Mouse (Mus musculus): ENCODE data around the gene Asap3. TPM values are rescaled to one million over a fixed set of nuclear protein-coding genes. Genes with fewer than 3 reads are reported as not detected.

Gene Asap3
- total RNA-seq, 2 experiments from 2014 or later = not detected

GRCm38 (mm10) chr4:136218595-136219214 lies 12.5 kb downstream of the Asap3 start:
- ATAC-seq (replicated peaks; ENCODE audit: poor library complexity) = no peak

GRCm38 (mm10) chr4:136220133-136220775 lies 14.1 kb downstream of the Asap3 start:
- no peak for ATAC-seq (replicated peaks; ENCODE audit: poor library complexity)

GRCm38 (mm10) chr4:136223549-136224239 lies 17.5 kb downstream of the Asap3 start:
- ATAC-seq (replicated peaks; ENCODE audit: poor library complexity) = no peak

DNA sequence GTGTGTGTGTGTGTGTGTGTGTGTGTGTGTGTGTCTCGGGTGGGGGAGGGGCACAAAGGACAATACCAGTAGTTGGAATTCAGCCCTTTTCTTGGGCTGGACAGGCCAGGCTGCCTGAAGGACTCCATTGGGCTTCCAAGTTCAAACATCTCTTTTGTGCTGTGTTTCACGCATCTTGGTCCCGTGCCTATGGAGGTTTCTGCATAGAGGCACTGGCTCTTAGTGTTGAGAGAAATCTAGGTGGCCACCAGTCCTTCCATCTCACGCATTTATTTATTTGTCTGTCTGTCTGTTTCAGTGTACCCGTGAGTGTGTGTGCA lies 18.0 kb downstream of the Asap3 start:
- ATAC-seq (replicated peaks; ENCODE audit: poor library complexity) = no peak

DNA sequence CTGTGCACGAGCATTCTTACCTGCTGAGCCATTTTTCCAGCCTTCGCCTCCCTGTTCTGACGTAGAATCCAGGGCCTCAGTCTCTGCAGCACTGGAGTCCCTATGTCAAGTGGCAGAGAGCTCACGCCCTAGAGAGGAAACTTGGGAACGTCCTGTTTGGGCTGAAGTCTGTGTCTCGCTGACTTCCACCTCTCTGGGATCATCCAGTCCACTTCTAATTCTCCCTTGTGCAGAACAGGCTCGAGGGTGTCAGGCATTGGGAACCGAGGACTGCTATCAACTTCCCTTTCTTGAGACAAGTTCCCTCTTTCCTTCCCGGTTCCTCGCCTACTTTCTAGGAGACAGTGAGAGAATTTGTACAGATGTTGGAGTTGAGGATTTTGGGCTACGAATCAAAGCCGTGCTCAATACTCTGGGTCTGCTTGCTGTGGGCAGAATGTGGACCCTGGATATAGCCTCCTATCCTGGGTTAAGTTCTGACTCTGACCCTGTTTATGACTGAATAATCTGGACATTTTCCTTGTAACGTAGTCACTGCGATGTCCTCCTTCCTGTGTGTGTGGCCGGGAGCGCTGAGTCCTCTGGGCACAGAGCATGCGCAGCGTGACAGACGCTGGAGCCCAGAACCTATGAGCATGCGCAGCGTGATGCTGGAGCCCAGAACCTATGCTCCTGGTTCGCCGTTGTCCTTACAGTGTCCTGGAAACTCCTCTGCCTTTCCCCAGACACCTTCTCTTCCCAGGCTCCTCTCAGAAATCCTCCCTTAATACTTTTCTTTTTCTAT lies 18.7 kb downstream of the Asap3 start:
- no peak for ATAC-seq (replicated peaks; ENCODE audit: poor library complexity)

- no peak for ATAC-seq (replicated peaks; ENCODE audit: poor library complexity)
Observed at GRCm38 (mm10) chr4:136227408-136227807, 21.2 kb downstream of the Asap3 start.

DNA sequence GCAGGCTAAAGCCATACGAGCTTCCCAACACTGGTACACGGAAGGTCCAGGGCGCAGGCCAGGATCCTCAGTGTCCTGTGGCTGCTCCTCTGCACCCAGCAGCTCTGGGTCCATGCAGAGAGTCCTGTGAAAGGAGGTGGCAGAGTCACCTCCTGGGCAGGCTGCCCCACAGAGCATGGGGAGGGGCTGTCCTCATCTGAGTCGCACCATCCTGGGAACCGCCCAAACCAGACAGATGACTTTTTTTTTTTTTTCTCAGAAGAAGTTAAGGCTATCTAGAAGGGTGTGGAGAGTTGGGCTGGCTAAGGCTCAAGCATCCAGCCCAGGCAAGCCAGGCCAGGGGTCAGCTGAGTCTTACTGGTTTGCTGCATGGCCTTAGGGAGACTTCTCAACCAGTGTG lies 22.5 kb downstream of the Asap3 start:
- no peak for ATAC-seq (replicated peaks; ENCODE audit: poor library complexity)

DNA sequence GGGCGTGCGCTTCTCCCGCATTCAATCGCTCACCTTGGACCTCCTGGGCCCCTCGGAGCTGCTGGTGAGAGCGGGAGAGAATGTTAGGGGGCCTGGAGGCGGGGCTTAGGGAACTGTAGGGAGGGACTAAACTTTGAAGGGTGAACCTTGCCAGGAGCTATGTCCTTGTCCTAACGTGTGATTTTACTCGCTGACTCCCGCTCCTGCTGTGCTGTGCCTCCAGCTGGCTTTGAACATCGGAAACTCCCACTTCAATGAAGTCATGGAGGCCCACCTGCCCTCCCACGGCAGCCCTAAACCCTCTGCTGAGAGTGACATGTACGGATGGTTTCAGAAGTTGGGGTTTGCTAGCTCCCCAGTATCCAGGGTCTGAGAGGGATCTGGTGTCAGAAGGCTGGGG lies 32.5 kb downstream of the Asap3 start:
- no peak for ATAC-seq (replicated peaks; ENCODE audit: poor library complexity)

DNA sequence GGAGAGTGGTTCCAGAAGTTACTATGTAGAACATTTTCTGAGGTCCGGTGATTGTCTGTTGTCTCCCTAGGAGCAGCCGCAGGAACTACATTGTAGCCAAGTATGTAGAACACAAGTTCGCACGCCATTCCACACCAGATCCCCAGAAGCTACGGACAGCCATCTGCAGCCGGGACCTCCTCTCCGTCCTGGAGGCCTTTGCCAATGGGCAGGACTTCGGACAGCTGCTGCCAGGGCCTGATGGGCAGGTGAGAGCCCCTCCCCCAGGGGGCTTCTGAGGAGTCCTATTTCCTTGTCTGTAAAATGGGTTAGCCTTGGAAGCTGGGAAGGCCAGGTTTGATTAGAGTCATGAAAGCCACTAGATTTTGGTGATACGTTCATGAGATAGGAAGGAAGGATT lies 32.9 kb downstream of the Asap3 start:
- no peak for ATAC-seq (replicated peaks; ENCODE audit: poor library complexity)

DNA sequence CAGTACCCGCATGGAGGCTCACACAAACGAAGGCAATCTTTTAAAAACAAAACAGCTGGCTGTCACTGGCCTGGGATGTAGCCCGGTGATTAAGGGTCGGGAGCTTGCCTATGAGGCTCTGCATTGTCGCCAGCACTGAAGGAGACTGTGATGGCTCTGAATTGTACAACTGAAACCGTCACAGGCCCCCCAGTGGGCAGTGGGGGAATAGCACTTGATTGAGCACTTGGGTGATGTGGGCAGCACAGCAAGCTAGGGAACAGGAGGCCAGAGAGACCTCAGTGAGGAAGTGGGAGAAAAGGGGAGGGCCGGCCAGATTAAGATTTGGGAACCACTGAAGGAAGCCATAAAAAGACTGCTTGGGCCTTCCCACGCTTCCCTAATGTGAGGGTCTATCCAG lies 33.5 kb downstream of the Asap3 start:
- ATAC-seq (replicated peaks; ENCODE audit: poor library complexity) = peak; percentile 92

- ATAC-seq (replicated peaks; ENCODE audit: poor library complexity) = no peak
Observed at GRCm38 (mm10) chr4:136240123-136240522, 34.0 kb downstream of the Asap3 start.

DNA sequence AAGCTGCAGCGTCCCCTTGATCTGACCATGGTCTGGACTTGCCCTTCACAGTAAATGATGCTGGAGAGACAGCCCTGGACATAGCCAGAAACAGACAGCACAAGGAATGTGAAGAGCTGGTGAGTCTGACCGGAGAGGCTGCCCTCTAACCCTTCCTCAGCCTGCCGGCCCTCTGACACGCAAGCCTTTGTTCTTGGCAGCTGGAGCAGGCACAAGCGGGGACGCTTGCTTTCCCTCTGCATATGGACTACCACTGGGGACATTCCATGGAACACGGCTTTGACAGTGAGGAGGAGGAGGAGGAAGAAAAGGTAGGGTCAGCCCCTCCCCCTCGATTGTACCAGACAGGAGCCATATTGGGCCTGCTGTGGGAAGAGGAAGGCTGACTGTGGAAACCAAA lies 34.8 kb downstream of the Asap3 start:
- ATAC-seq (replicated peaks; ENCODE audit: poor library complexity) = no peak

DNA sequence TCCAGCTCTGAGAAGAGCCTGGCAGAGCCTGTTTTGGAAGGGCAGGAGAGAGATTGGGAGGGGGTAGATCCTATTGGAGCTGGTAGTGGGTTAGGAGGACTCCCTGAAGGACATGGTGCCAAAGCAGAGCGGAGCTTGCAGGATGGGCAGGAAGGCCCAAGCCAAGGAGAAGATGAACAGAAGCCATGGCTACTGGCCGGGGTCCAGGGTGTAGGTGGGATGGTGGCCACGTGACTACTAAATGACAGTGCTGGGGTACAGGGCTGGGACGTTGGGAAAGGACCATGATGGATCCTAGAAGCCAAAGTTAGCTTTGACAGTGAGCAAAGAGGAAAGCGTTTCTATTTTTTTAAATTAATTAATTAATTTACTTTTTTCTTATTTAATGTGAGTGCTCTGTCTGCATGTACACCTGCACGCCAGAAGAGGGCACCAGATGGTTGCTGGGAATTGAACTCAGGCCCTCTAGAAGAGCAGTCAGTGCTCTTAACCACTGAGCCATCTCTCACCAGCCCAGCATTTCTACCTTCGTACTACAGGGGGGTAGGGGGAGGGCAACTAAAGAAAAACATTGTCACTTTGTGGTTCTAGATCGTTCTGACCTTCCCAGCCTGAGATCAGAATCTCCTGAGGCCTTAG lies 36.0 kb downstream of the Asap3 start:
- no peak for ATAC-seq (replicated peaks; ENCODE audit: poor library complexity)

GRCm38 (mm10) chr4:136242728-136243127 lies 36.6 kb downstream of the Asap3 start:
- ATAC-seq (replicated peaks; ENCODE audit: poor library complexity) = no peak

GRCm38 (mm10) chr4:136244208-136244607 lies 38.0 kb downstream of the Asap3 start:
- ATAC-seq (replicated peaks; ENCODE audit: poor library complexity) = no peak

DNA sequence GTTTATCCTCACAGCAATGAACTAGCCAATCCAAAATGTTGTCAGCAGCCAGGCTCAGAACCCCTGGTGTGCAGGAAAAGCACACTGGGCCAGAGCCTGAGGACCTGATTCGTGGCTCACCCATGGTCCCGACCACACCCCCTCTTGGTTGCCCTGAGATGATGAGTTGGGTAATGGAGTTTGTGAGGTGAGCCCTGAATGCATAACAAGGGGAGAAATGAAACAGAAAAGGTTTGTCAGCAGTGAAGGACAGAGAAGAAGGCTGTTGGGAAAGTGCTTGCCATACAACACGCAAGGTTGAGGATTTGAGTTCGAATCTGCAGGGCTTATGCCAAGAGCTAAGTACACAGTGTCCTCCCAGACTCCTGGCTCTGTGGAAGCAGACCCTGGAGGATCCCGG lies 39.5 kb downstream of the Asap3 start:
- ATAC-seq (replicated peaks; ENCODE audit: poor library complexity) = no peak

DNA sequence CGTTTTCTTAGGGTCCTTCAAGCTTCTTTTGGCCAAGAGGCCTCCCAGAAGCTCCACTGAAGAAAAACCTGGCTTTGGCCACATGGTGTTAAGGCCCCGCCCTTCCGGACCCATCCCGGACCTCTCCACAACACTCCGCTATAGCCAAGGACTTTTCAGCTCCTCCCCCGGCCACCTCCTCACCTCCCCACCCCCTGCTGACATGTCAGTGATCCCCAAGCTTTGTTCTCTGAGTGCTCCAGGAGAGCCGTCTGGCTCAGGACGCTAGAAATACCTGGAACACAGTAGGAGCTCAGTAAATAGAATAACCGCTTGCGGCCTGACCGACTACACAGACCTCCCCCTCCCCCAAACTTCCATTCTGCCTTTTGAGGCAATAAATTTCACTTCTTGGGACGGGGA lies 40.4 kb downstream of the Asap3 start:
- ATAC-seq (replicated peaks; ENCODE audit: poor library complexity) = no peak

GRCm38 (mm10) chr4:136247386-136247728 lies 41.2 kb downstream of the Asap3 start:
- no peak for ATAC-seq (replicated peaks; ENCODE audit: poor library complexity)

DNA sequence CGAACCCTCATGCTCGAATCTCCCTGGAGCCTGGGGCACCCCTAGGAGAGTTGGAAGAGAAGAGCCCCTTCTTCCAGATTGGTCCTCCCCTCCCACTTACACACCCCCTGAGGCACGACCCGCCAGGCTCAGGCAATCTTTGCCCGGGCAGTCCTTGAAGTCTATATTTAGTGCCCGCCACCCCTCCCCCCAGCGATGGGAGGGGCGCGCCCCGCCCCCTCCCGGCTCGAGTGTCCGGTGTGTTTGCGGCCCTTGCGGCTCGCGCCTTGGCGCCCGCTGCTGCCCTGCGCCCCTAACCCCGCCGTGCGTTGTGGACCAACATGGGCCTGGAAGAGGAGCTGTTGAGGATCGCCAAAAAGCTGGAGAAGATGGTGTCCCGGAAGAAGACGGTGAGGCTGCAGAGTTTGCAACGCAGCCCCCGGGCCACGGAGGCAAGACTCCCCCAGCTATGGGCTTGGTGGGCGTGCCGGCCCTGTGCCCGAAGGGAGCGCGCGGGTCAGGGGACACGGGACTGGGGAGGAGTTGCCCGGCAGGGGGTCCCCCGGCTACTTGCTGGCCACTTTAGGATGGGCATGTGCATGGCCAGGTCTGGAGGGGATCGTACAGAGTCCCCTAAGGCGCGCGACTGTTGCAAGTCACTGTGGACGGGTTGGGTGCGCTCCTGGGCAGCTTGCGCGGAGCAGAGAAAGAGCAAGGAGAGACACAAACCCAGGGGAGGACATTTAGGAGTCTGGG lies 41.7 kb downstream of the Asap3 start, which contains the start of gene Tcea3:
Tcea3 (plus strand) TSS at position 1 of the 735 bp plus-strand sequence.
- no peak for ATAC-seq (replicated peaks; ENCODE audit: poor library complexity)

DNA sequence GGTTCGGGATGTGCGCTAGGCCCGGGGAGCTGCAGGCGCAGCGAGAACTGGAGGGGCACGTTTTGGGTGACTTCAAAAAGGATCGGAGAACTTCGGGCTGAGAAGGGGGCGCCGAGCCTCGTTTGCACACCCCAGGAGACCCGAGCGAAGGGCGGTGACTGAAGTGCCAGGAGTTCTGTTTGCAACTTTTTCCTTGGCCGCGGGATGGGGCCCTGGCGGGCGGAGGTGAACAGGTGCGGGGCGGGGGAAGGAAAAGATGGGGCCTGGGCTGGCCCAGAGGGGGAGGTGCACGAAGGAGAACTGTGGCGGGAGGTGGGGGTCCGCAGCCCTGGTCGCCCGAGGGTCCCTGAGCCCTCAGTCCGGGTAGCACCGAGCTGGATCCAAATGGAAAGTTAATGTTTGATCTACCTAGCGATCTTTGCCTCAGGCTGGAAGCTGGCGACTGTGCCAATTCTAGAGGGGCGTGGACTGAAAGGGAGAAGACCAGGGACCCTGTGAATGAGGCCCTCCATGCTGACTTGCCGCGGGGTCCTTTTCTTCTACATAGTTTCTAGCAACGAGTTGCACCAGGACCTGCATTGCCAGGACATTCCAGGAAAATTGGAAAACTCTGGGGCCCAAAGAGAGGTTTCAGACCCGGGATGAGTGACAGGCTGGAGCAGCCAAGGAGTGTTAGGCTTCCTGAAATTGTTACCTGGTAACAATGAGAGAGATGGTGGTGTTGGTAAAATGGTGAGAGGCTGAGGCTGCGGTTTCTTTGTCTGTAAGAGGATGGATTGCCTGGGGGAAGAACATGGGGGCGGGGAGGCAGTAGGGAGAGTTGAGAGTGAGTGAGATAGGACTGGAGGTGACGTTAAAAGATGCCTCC lies 42.5 kb downstream of the Asap3 start:
- ATAC-seq (replicated peaks; ENCODE audit: poor library complexity) = no peak
